2 mouse cellular contexts compared by ENCODE assay signal in genomic region chr2:35417231-35417630, GRCm38 (mm10).
TF ChIP-seq lines count a peak whose summit lies in the region.

No protein-coding gene starts in this region.

TF ChIP-seq in CH12.LX, 34 proteins besides CTCF, POLR2A, EP300 and RAD21:
- 0 out of 2 replicates have a peak, but pooled peaks have one; percentile 17 for TF ChIP-seq IRF4 (IDR thresholded peaks at IDR 0.05; ENCODE audit: low read depth, low read length)
- no peak for TF ChIP-seq ZMIZ1 (IDR thresholded peaks at IDR 0.05; ENCODE audit: low read depth, low read length)

TF ChIP-seq in MEL, 35 proteins besides CTCF, POLR2A, EP300 and RAD21:
- TF ChIP-seq GATA1 (IDR thresholded peaks at IDR 0.05; ENCODE audit: low read depth, low read length) (peak; percentile 72), TAL1 (IDR thresholded peaks at IDR 0.05; ENCODE audit: low read length) (peak; percentile 15; the same call in 1 of the 2 replicates), MYB (IDR thresholded peaks at IDR 0.05; ENCODE audit: low read depth, low read length) (no peak), ZMIZ1 (IDR thresholded peaks at IDR 0.05; ENCODE audit: low read depth, low read length) (no peak), SIN3A (IDR thresholded peaks at IDR 0.05; ENCODE audit: low read length) (no peak), ELF1 (IDR thresholded peaks at IDR 0.05; ENCODE audit: low read depth, low read length) (0 out of 2 replicates have a peak, but pooled peaks have one; percentile 5), KAT2A (conservative IDR thresholded peaks at IDR 0.05; ENCODE audit: low read depth, low read length) (no peak), TBP (IDR thresholded peaks at IDR 0.05; ENCODE audit: low read depth, low read length) (peak; percentile 83), RCOR1 (IDR thresholded peaks at IDR 0.05; ENCODE audit: low read depth, low read length) (peak; percentile 41; the same call in 1 of the 2 replicates), USF2 (IDR thresholded peaks at IDR 0.05; ENCODE audit: borderline replicate concordance in 1 of 2, insufficient read depth in 1 of 2, low read depth in 1 of 2, low read length in 2 of 2) (no peak), ETS1 (IDR thresholded peaks at IDR 0.05; ENCODE audit: low read depth, low read length) (0 out of 2 replicates have a peak, but pooled peaks have one; percentile 7), MEF2A (IDR thresholded peaks at IDR 0.05; ENCODE audit: extremely low read depth, insufficient replicate concordance, low read depth, low read length, poor library complexity, severe bottlenecking) (no peak), HCFC1 (IDR thresholded peaks at IDR 0.05; ENCODE audit: low read depth, low read length) (no peak), MAZ (IDR thresholded peaks at IDR 0.05; ENCODE audit: low read depth, low read length) (no peak), MYC (IDR thresholded peaks at IDR 0.05; ENCODE audit: low read depth, low read length) (no peak), USF1 (IDR thresholded peaks at IDR 0.05; ENCODE audit: low read depth, low read length) (no peak), CHD2 (IDR thresholded peaks at IDR 0.05; ENCODE audit: low read length) (no peak)
